Mouse (Mus musculus): Measurements from ENCODE around the gene Slbp.
A peak's percentile ranks its signal among the peaks of the same experiment; 100 is the strongest.

Slbp gene

GRCm38 (mm10) chr5:33678244-33678643, 25.9 kb upstream of the Slbp start:
- DNase-seq = no peak

DNA sequence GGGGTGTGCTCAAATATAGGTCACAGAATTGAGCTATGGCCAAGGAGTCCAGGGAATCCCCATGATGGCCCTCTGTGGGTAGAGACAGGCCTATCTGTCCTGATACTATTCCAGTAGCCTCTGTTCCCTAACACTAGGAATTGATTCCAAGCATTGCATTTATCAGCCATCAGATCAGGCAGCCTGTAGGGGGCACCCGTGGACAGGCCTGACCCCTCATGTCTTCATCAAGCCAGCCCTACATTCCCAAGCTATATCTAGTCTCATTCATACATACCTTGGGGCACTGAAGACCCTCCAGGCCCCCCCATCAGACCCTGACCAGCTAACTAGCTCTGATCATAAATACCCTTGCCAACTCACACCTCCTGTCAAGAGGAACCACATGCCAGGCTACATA, 23.6 kb upstream of the Slbp start:
- peak; percentile 70 to 80 for DNase-seq

GRCm38 (mm10) chr5:33674439-33674838, 22.1 kb upstream of the Slbp start:
- peak in 1 of 2 experiments; percentile 32 for DNase-seq

DNA sequence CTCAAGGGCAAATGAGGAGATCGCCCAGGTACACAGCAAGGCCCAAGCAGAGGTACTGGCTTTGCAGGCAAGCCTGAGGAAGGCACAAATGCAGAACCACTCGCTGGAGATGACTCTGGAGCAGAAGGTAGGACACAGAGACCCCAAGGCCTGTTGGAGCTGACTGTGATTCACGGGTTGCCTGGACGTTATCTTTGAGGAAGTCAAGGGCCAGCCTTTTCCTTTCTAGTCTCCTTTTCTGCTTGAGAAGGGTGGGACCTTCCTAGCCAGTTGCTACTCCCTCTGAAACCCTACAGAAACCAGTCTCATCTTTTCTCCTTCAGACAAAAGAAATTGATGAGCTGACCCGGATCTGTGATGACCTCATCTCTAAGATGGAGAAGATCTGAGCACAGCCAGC, 19.3 kb upstream of the Slbp start:
- no peak for DNase-seq

DNA sequence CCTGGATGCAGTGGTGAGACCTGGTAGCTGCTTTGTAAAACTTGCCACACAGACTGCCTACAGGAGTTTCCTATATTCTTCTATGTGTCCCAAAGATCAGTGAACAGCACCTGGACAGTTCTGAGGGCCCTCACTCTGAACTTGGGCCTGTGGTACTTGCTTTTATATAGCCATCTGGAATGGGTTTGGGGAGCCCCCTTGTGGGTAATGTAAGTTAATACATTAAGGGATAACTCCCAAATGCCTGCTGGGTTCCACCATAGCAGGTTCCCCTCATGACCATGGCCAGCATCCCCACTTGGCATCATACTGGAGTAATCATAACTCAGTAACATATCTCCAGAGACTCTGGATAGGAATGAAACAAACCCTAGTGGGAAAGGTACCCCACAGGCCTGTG, 15.8 kb upstream of the Slbp start:
- DNase-seq = peak; percentile 44 to 56

DNA sequence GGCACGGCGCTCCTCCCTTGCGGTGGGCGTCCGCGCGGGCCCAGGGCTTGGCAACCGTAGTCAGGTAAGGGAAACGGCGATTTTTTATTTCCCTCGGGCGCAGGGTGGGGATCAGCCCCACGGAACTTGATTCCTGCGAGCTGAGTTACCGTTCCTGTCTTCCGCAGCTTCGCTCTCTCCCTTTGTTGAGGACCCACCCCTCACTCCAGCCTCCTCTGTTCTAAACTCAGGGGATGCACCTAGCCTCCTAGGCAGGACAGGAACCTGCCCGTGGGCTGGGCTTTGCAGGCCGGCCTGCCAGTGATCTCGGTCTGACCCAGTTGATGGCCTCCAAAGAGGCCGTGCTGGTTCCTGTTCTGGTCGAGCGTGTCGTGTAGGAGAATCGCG, 6.3 kb upstream of the Slbp start:
- DNase-seq = no peak

- DNase-seq = peak; percentile 98
These were observed 5.7 kb upstream of the Slbp start, which contains the start of the genes Tacc3 and Tmem129 for GRCm38 (mm10) chr5:33657787-33658663. TSS of gene Tacc3 (plus strand) at chr5:33658128. TSS of gene Tmem129 (minus strand) at chr5:33658416.

DNA sequence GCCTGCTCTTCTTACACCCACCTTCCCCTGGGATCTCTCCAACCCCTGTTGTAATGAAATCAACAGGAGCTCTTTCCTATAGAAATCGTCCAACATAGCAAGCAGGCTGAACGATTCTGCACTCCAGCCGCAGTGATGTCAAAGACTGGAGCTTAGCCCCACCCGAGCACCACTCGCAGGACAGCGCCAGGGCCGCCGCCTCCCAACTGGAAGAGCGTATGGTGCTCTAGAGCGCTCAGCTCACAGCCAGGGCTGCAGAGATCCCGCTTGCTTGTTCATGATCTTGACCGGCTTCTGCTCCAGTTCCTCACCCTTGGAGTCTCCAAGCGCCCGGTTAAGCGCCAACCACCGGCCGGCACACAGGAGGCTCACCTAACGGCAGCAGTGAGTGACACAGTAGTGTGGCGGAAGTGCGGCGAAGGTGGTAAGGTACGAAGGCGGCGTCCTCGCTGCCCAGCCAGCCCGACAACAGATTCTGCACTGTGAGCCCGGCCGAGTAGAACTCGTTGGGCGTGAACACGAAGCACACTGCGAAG, 4.9 kb upstream of the Slbp start:
- no peak for DNase-seq

DNA sequence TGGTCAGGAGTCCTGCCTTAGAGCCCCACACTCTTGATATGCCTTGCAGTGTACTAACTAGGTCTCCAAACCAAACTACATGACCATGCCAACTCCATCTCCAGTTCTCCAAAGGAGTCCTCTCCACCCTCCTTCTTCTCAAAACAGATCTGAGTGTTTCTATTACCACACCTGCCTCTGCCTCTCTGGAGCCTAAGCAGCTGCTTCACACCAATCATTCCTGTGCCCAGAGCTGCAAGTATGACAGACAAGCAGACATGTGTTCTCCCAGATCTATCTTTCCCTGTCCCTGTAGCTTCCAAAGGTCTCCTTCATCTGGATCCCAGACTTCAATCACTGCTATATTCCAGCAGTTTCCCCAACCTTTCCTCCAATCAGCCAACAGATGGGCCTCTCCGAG, 4.4 kb upstream of the Slbp start:
- no peak for DNase-seq

DNA sequence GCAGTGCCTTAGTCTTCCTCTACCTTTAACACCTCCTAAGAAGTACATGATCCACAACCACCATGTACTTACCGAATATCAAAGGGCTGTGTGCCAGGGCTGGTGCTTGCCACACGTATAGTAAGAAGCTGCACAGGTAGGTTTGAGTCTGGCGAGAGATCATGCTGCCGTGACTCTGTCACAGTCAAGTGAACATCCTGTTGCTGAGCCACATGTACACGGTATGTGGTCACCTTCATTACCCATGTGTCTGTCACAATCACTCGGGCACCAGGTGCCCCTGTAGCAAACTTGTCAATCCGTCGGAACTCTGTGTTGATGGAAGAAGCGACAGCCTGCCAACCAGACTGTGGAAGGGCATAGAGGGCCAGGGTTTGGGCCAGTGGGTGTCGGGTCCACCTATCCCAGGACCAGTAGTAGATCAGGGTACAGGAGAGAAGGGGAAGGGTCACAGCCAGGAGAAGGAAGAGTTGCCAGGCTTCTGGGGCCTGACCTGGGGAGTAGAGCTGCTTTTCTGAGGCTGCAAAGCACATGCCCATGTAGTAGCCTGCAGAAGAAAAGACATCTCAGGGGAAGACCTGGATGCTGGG, 3.0 kb upstream of the Slbp start:
- DNase-seq = peak in 1 of 2 experiments; percentile 27

- no peak for DNase-seq
These were observed 2.0 kb upstream of the Slbp start for GRCm38 (mm10) chr5:33654424-33654823.

DNA sequence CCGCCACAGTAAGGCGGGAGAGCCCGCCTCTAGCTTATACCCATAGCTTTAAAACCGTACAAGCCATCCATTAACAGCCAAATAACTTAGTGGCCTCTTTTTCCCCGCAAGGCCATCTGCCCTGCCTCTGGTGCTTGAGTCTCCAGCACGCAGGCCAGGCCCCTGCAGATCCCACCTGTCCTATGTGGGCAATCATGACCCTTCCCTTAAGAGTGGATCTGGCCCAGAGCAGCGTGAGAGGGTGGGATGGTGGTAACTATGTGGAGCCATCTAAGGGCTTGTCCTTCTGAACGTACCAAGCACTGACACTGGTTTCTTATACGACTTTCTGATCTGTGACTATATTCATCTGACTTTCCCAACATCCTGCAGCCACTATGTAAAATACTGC, 404 bp upstream of the Slbp start:
- DNase-seq = no peak

DNA sequence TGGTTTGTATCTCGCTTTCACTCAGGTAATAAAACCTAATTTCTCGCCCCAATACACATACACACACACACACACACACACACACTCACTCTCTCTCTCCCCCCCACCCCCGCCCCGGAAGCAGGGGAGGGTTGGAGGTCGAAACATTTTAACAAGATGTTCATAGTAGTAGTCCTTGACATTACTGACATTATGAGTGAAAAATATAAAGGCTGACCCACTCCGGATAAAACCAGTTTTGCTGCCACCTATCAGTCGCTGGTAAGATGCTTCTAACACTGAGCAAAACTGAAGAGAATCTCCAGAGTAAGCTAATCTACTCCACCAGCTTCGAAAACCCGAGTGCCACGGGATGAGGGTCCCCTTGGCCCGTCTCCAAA, 843 bp downstream of the Slbp start:
- peak in 1 of 2 experiments; percentile 24 for DNase-seq

DNA sequence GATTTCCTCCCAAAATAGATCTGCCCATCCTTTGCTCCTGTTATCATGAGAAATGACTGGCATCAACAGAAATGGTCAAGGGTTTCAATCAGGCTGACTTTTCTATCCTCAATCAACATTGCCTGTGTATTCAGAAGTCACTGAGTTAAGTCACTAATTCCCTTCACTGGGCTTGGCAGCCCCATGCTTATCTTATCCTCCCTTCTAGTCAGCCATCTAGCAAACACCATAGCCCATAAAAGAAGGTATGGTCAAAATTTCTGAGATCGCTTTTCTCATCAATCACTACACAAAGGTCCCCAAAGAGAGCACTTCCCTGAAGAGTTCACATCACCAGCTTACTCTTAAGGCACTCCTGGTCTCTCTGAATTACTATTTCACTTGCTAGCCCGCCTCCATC, 1.4 kb downstream of the Slbp start:
- no peak for DNase-seq

GRCm38 (mm10) chr5:33640652-33641051, 11.7 kb downstream of the Slbp start:
- peak; percentile 69 to 73 for DNase-seq

- DNase-seq = no peak
These were observed 13.5 kb downstream of the Slbp start for GRCm38 (mm10) chr5:33638826-33639225.

DNA sequence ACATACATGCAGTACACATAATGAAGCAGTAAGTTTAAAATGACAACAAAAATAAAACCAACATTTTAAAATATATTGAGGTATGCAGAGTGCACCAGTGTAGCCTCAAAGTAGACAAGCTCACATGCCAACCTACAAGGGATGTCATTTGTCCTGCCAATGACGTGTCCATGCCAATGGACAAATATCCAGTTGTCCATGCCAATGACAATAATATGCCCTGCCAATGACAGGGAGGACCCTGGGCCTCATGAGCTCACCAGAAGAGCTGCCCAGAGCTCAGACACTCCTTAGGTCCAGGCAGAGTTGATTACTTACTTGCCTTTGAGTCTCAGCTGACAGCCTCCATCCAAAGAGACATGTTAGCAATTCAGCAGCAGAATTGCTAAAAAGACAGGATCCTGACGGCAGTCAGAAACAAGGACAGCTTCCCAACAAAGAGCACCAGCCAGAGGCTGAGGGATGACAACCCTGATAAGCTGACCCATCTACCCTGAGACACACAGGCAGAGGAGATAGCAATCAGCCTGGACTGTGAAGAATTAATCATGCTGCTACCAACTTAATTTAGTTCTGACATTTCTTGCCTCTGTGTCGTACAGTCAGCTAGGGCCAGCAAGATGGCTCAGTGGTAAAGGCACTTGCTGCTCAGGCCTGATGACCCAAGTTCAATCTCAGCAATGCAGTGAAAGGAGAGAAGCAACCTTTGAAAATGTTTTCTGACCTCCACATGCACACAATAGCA, 14.6 kb downstream of the Slbp start:
- DNase-seq = no peak

DNA sequence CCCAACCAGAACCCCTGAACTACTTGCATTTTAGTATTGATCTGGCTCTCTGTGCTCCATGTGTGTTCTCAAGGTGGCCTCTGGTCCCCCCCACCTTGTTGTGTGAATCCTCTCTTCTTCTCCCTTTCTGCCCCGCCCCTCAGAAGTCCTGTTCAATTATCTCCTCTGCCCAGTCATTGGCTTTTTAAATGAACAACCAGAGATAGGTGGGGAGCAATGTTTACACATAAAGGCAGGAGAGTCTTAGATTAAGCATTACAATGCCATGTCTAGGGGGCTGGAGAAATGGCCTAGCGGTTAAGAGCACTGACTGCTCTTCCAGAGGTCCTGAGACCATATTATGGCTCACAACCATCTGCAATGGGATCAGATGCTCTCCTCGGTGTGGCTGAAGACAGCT, 17.0 kb downstream of the Slbp start:
- no peak for DNase-seq

DNA sequence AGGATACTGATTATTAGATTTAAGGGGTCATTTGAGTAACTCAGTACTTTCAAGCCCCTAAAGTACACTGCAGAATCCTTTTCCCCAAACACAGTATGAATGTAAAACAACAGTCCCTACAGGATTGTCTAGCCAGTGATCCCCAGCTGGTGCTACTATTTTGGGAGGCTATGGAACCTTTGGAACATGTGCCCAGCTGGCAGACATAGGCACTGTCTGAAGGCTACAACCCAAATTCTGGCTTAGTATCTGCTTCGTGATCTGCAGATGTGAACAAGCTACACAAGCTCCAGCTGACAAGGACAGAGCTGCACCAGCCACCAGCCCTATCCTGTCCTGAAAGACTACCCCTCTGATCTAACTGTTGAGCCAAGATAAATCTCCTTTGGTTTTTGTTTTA, 19.8 kb downstream of the Slbp start:
- DNase-seq = no peak

DNA sequence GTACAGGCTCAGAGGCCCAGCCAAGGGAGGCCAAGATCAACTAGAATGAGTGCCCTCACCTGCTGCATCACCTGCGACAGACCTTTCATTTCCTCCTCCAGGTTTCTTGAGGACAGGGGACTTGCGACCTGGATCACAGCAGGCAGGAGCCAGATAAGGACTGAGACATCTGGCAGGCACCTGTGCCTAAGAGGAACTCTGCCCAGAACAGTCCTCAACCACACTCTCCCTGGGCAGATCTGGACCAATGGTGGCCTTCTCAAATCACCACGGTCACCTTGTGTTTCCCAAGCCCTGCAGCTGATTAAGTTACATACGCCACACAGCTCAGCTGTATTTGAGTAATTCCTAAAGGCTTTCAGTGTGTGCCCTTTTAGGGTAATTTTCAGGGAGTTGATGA, 21.8 kb downstream of the Slbp start:
- DNase-seq = no peak

GRCm38 (mm10) chr5:33630061-33630460, 22.3 kb downstream of the Slbp start:
- DNase-seq = peak in 1 of 2 experiments; percentile 45

- peak; percentile 100 for DNase-seq
These were observed 22.9 kb downstream of the Slbp start, which contains the start of the genes Fam53a and Gm9903 for GRCm38 (mm10) chr5:33629301-33629987. TSS of gene Fam53a (minus strand) at chr5:33629635. TSS of gene Gm9903 (plus strand) at chr5:33629925.

Data from cerebellum, postnatal 14 days (tissue).